Mouse (Mus musculus): ENCODE results near the gene Dusp10.

The Dusp10 gene

GRCm38 (mm10) chr1:184059814-184060213, 46.7 kb downstream of the Dusp10 start:
- DNase-seq: no peak

- DNase-seq: no peak
Measured at GRCm38 (mm10) chr1:184060381-184060780, 47.3 kb downstream of the Dusp10 start.

- no peak for DNase-seq
Measured at GRCm38 (mm10) chr1:184060828-184061734, 48.0 kb downstream of the Dusp10 start.

DNA sequence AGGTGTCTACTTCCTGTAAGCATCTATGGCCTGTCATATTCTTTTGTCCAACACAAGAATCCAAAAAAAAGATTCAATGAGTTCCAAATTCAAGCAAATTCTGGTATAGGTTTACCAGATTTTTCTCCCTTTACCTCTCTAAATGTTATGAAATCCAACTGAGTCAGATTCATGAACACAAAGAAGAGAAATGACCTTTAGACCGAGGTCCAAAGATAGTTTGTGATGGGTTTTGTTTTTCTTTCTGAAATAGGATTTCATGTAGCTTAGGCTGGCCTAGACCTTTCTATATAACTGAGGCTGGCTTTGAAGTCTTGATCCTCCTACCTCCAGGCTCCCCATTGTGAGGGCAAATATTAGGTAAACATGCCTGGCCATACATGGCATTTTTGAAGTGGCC, 48.8 kb downstream of the Dusp10 start:
- no peak for DNase-seq

DNA sequence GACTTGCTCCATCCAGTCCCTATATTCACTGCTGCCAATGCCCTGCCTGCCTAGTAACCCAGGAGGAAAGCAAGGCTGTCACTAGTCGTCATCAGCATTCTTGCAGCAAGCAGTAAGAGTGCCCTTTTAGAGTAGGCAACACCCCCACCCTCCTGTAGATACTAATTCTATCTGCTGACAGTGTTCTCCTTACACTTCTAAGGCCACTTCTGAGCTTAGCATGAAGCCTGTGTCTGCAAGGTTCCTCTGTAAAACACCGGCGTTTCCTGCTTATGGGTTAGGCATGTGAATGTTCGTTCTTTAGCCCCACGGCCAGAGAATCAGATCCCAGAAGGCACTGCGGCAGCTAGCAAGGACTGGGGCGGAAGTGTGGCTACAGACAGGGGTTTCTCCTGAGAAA, 51.2 kb downstream of the Dusp10 start:
- DNase-seq: no peak

DNA sequence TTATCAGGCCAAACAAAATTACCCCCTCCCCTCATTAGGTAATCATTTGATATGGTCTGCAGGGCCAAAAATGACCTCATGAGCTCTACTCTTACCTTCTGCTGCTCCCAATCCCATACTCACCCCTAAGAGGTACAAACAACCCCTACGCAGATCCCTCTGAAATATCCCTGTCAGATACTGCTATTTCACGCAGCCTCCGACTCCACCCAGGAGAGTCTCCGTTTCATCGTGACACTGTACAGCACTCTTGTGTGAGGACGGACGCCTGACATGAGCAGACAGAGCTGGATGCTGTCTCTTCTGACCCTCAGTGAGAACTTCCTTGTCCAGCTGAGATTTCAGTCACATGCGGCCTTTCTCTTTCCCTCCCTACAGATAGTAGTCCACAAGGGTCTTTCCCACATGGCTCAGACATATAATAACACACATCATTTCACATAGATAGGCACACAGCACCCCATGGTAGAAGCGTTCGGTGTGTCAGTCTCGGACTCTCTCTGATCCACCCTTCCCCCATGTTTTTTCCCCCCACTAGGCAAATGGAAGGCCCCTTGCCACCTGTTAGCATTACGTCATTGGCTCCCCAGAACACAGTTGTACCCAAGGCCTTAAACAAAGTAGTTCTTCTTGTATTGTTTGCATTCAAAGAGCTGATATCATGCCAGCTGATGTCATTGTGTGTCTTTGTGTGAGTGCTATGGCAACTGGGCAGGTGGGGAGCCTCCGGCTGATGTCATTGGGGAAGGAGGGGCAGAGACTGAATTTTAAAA, 52.7 kb downstream of the Dusp10 start:
- no peak for DNase-seq

- DNase-seq: no peak
Measured at GRCm38 (mm10) chr1:184066460-184067287, 53.6 kb downstream of the Dusp10 start.

DNA sequence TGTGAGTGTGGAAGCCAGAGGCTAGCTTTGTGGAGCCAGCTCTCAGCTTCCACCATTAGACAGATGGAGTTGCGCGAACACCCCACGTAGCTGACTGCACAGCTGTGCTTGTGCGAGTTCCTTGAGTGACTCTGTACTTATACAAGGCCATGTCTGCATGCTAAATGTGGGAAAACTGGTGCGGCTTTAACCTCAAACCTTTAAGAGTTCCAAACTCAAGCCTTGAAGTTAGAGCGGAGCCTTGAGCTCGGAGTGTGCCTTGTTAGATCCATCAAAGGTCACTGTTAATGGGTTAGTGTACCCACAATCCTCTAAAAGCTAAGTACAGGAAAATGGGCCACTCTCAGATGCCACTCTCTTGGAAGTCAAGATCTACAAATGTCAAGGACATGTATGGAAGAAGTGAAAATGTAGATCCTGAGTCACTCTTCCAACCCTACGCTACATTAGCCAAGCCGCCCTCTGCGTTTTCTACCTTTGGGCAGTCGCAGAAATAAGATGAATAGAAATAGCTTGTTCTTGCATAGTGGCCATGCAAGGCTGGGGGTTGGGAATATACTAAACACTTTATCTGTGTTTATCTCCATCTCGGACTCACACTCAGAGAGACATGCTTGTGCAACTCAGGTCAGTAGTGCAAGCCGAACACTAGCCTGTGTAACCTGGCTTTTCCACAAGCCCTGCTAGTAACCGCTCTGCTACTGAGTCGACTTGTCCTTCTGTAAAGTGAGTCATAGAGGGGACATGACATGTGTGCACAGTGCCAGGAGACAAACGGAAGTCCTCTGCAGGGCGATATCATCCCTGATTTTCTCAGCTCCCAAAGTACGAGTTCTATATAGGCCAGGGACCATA, 54.8 kb downstream of the Dusp10 start:
- no peak for DNase-seq

DNA sequence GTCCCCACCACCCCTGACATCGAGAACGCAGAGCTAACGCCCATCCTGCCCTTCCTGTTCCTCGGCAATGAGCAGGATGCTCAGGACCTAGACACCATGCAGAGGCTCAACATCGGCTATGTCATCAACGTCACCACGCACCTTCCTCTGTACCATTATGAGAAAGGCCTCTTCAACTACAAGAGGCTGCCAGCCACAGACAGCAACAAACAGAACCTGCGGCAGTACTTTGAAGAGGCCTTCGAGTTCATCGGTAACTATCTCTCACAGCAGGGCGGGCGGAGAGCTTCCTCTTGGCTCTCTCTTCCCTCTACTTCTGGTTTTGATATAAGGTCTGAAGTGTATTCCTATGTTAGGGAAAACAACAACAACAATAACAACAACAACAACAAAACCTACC, 55.9 kb downstream of the Dusp10 start:
- no peak for DNase-seq

- no peak for DNase-seq
Measured at GRCm38 (mm10) chr1:184076065-184076464, 63.0 kb downstream of the Dusp10 start.

- no peak for DNase-seq
Measured at GRCm38 (mm10) chr1:184076756-184077155, 63.7 kb downstream of the Dusp10 start.

DNA sequence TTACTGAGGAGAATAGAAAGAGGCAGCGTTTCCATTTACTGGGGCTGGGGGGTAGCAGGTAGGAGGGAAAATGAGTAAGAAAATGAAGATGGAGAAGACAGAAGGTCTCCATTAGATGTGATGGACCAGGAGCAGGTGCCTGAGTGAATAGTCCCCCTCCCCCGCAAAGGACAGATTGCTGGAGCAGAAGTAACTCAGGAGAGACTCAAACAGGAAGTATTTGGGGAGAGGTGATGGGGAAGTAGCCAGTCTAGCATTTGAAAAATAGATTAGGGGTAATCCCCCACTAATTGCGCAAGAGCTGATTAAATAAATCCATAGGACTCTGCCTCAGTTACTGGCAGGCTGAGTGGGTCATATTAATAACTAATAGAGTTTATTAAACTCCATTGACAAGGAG, 66.2 kb downstream of the Dusp10 start:
- no peak for DNase-seq

DNA sequence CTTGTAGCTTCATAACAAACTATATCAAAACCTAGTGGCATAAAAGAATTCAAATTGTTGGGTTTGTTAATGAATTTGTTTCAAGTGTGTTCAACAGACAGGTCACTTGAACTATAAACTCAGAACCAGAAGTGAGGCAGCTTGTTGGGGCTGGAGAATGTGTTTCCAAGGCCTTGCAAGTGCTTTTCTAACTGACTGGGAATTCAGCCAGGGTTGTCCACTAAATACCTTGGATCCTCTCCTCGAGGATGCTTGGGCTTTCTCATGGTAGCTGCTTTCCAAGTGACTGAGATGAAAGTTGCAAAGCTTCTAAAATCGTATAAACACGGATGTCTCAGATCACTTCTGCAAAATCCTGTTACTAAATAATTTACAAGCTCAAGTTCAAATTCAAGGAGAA, 69.6 kb downstream of the Dusp10 start:
- DNase-seq: no peak

DNA sequence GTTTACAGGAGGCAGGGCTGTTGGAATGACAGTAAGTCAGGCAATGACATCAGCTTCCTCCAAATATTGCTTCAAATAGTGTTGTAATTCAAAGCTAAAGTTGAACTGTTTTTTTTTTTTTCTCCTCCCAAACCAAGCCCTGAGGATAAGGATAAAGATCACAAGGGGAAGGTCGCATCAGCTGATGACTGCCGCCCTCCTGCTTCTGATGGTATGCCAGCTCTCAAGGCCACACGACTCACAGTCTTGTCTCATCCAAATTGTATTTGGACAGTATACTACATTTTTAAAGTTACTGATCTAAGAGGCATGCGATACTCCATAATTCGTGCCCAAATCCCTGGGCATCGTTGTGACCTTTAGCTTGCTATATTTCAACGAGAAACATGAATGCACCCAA, 70.1 kb downstream of the Dusp10 start:
- no peak for DNase-seq

DNA sequence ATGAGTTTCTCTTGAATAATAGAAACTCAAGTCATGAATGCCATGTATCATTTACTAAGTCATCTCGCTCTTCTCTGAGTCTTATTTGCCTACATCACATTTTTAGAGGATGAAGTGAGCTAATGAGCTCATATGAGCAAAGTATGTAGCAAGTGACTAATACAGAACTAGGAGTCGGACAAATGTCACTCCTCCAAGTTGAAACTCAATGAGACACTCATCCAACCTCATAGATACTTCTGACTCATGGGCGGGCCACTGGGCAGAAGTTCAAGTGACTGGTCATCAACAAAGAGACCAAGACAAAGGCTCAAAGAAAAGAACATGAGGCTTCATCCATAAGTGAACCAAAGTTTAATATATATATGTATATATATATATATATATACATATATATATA, 71.9 kb downstream of the Dusp10 start:
- no peak for DNase-seq

DNA sequence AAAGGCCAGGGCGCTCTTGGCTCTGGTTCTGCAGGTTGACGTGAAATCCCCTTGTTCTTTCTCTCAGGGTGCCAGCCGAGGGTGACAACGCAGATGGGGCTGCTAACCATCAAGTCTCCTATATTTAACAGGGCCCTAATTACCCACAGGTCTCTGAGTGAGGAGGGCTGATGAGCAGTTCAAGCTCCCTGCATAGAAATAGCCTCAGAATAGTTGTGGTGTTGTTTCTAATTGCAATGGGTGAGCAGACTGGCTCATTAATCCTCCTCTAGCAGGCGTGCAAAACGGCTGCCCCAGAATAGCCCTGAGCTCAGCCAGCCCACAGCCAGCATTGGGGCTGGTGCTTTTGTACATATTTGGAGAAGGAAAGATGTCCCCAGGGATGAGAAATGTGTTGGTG, 77.4 kb downstream of the Dusp10 start:
- DNase-seq: no peak

DNA sequence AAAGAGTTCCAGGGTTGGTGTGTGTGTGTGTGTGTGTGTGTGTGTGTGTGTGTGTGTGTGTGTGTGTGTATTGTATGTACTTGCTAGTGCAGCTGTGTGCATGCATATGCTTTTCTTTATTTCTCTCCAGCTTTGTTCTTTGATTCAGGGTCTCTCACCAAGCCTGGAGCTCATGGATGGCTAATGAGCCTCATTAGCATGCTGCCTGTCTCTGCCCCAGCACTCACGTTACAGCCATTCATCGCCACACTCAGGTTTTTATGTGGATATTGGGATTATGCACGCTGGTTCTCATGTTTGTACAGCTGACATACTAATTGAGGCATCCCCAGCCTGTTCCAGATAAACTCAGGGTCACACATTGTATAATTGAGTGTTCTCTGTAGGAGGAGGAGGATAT, 81.8 kb downstream of the Dusp10 start:
- no peak for DNase-seq

DNA sequence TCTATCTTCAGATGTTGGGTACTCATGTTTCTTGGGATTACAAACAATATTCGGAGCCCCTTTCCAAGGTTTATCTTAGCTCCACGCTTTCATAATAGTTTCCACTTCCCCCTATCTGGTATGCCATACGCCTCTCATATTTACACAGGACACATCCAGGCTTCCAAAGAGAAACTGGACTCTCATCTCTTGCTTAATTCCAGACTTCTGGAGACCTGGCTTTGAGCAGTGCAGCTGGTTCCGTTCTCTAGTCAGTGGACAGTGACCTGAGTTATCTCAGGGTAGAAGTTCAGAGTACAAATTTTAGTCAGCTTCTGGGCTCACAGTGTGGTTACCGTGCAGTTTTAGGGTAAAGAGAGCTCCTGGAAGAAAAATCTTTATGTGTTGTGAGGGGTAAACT, 87.3 kb downstream of the Dusp10 start:
- no peak for DNase-seq

DNA sequence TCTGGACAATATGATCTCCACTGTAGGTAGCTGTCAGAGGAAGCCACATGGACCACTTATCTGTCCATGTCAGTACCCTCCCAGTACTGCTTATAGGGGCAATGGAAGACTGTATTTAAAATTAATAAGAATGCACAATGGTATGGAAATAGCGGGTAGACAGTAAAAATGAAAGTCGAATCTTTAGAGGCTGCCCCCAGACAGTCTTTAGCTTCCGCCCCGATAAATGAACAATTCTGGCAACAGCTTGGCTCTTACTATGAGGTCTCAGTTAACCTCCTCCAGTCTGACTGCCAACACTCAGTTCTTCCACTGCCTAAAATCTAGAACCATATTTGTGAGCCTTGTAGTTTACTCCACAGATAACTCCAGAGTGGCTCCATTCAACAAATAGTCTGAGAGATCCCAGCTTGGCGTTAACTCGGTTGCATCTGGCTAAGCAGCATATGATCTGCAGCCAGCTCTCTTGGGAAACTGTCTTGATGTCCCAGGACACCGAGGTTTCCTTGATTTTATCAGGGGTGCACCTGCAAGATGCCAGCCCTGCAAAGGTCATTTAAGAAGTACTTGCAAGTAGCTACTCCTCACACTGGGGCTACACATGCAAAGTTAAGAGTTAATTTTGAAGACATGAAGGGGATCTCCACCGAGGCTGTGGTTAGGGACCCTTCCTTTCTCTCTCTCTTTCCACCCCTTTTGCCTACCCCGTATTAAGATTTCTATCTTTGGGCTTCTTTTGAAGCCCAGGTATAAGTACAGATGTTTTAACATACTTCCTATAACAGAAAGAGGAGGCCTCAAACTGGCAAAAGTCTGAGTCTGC, 88.0 kb downstream of the Dusp10 start:
- DNase-seq: no peak

DNA sequence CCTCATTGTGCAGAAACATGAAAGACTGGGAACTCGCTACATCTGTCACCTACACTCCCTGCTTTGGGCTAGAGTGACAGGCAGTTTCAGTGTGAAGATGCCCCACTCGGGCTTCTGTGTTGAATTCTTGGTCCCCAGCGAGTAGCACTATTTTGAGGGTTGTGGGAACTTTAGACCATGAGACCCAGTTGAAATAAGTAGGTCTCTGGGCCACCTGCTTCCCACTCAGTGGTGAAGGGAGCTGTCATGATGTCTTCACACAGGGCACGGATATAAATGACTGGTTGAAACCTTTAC, 88.6 kb downstream of the Dusp10 start:
- DNase-seq: no peak

GRCm38 (mm10) chr1:184106832-184107231, 93.7 kb downstream of the Dusp10 start:
- DNase-seq: no peak

DNA sequence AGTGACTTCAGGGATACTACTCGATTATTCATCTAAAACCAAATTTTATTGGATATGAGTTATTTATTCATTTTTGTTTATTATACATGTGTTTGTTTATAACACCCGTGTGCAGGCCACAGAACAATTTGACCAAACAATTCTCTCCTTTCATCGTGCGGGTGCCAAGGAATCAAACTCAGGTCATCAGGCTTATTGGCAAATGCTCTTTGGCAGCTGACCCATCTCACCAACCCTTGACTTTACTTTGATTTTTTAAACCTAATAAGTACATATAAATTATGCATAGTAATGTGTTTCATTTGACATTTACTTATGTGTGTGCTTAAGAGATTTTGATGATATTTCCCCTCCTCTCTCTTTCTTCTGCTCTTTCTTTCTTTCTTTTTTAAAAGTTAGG, 94.3 kb downstream of the Dusp10 start:
- DNase-seq: no peak

All from cerebellum, adult 9-11 months (tissue).